8 mouse cellular contexts compared by ENCODE assay signal in the genomic region with DNA sequence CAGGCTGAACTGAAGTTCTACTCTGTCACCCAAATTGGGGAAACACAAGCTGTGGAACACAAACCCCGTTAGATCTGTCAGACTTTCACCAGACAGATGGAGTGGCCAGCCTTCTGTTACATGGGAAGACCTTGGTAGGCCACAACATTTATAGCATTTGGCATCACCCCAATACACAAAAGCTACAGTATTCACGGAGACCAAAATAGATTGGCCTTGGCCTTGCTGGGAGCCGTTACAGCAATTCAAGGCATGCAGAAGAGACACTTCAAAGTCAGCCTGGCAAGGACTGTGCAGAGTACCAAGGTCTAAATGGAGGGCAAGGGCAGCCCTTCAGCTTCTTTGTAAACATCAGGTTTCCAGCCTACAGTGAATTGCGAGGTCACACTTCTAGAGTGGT.
DNase-seq lines count a peak whose midpoint lies in the region; ATAC-seq and TF ChIP-seq lines count a peak whose summit lies in the region.

No protein-coding gene starts in this region.

- no peaks in the 10 kb centered on the region for H3K4me1 ChIP-seq in liver, postnatal 0 days (ENCODE audit: insufficient read depth)

- no peak for TF ChIP-seq CTCF in liver, postnatal 0 days (IDR thresholded peaks at IDR 0.05; ENCODE audit: low read depth)

- 63% methylated on average over 4 of the region's 4 CpGs for WGBS in liver, postnatal 0 days (ENCODE audit: insufficient replicate concordance)

- TF ChIP-seq EP300 in liver, postnatal 0 days (IDR thresholded peaks at IDR 0.05; ENCODE audit: low read depth): no peak

- no peaks in the 10 kb centered on the region for H3K36me3 ChIP-seq in liver, postnatal 0 days (replicated peaks; ENCODE audit: insufficient read depth, low read length)

- H3K4me3 ChIP-seq in liver, postnatal 0 days (ENCODE audit: low read depth, low read length): no peak overlapping the region

- no peaks in the 10 kb centered on the region for H3K27me3 ChIP-seq in liver, postnatal 0 days (ENCODE audit: insufficient read depth, low read length)

- H3K4me2 ChIP-seq in liver, postnatal 0 days (ENCODE audit: low read depth, low read length): no peak overlapping the region

- no peak overlapping the region for H3K9ac ChIP-seq in liver, postnatal 0 days (replicated peaks)

- no peak for ATAC-seq in liver, postnatal 0 days
- ATAC-seq in megakaryocyte, adult 5-6 weeks (ENCODE audit: poor library complexity, severe bottlenecking): no peak
- no peak for ATAC-seq in monocyte, adult 5-6 weeks (replicated peaks; ENCODE audit: insufficient number of reproducible peaks, low FRiP score, low TSS enrichment, poor library complexity, severe bottlenecking)

- peak; percentile 23 for DNase-seq in cerebellum, adult 11-12 months
- no peak for DNase-seq in cerebellum, adult 11 months
- DNase-seq in Muller cell, postnatal 12 days (ENCODE audit: inconsistent ontology term): peak; percentile 27
- peak; percentile 14 to 38 for DNase-seq in gastrocnemius, adult 8-10 months (ENCODE audit: low spot score in 2 of 2)
- DNase-seq in heart, postnatal 4 days: peak; percentile 56
- no peak for DNase-seq in liver, postnatal 0 days

- H3K9me3 ChIP-seq in liver, postnatal 0 days (ENCODE audit: low read length): no peaks in the 10 kb centered on the region

- H3K27ac ChIP-seq in liver, postnatal 0 days (ENCODE audit: low read depth): no peak overlapping the region

Comparison
In these comparisons a context has a peak if more than half of its experiments do, and no peak if none do; other contexts are left out.
1. DNase-seq: peak in cerebellum, adult 11-12 months (single experiment), Muller cell, postnatal 12 days (single experiment), gastrocnemius, adult 8-10 months (2 of 2) and heart, postnatal 4 days (single experiment); none in cerebellum, adult 11 months (single experiment) and liver, postnatal 0 days (single experiment).